Mouse (Mus musculus) stomach, postnatal 0 days (tissue): ENCODE data around the gene Syf2.

Source experiments
- CTCF ChIP-seq: IDR thresholded peaks from 2 replicates; pipeline ENCODE4 v1.5.1; 2016; ENCODE audit warnings: antibody characterized with exemption, low read depth, mild to moderate bottlenecking, moderate library complexity
- EP300 ChIP-seq: optimal IDR thresholded peaks from 2 replicates; pipeline ENCODE3; 2016; ENCODE audit warnings: antibody characterized with exemption

GRCm38 (mm10) chr4:134950518-134951091 is 19.9 kb downstream of the Syf2 start:
- TF ChIP-seq CTCF (peak; percentile 63), EP300 (no peak)
